In the genomic region with DNA sequence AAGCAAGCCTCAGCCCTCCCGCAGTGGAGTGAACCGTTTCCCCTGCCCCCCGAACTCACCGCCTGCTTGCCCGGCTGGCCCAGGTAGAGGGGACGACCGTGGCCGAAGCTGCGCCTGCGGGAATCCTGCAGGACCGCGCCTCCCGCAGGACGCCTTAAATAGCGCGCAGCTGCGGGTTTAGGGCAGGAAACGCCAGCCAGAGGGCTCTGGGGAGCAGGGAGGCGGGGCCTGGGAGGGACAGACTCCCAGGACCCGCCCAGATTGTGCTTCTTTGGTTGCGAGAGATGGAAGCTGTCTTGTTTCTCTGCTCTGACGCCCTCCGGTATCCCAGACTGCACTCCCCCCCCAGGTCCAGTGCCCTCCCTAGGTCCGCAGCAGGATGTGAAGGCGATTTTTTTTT, we compare ENCODE assay signal across 8 mouse cellular contexts. TPM values are rescaled to one million over a fixed set of nuclear protein-coding genes. Genes with fewer than 3 reads are reported as not detected.
DNase-seq lines count a peak whose midpoint lies in the region; ATAC-seq and TF ChIP-seq lines count a peak whose summit lies in the region.

Gene Gja4 (minus strand): TSS at position 179 of the 400 bp plus-strand sequence.

- H3K36me3 ChIP-seq in heart, embryonic 12.5 days, result no peaks in the 10 kb centered on the region
- H3K36me3 ChIP-seq in kidney, embryonic 15.5 days, result no peaks in the 10 kb centered on the region
- H3K36me3 ChIP-seq in liver, embryonic 12.5 days, result no peaks in the 10 kb centered on the region

- 1% methylated on average over 25 of the region's 25 CpGs for WGBS in heart, embryonic 12.5 days
- WGBS in kidney, embryonic 15.5 days, result under 1% methylated on average over 25 of the region's 25 CpGs
- under 1% methylated on average over 25 of the region's 25 CpGs for WGBS in liver, embryonic 12.5 days (ENCODE audit: insufficient replicate concordance)

- H3K9me3 ChIP-seq in heart, embryonic 12.5 days (replicated peaks), result no peaks in the 10 kb centered on the region
- H3K9me3 ChIP-seq in kidney, embryonic 15.5 days (replicated peaks), result no peaks in the 10 kb centered on the region
- no peaks in the 10 kb centered on the region for H3K9me3 ChIP-seq in liver, embryonic 12.5 days (replicated peaks)

- no peak within 1 kb of the TSS for H3K27ac ChIP-seq in embryonic fibroblast, embryonic 13.5 days (ENCODE audit: insufficient read depth, low read length)
- H3K27ac ChIP-seq in heart, embryonic 12.5 days (ENCODE audit: poor library complexity, severe bottlenecking), result no peak within 1 kb of the TSS
- no peak within 1 kb of the TSS for H3K27ac ChIP-seq in kidney, embryonic 15.5 days
- H3K27ac ChIP-seq in liver, embryonic 12.5 days, result no peak within 1 kb of the TSS

- H3K9ac ChIP-seq in heart, embryonic 12.5 days, result peak within 1 kb of the TSS; percentile 76
- H3K9ac ChIP-seq in kidney, embryonic 15.5 days, result peak within 1 kb of the TSS; percentile 56
- peak within 1 kb of the TSS; percentile 22; the same call in 1 of the 2 replicates for H3K9ac ChIP-seq in liver, embryonic 12.5 days

- H3K4me1 ChIP-seq in embryonic fibroblast, embryonic 13.5 days (ENCODE audit: control insufficient read depth, insufficient read depth, low read length), result no peaks in the 10 kb centered on the region
- H3K4me1 ChIP-seq in heart, embryonic 12.5 days (replicated peaks), result 0 out of 2 replicates have a peak, but pooled peaks cover 8% of the 10 kb centered on the region
- peaks cover 13% of the 10 kb centered on the region; the same call in 1 of the 2 replicates for H3K4me1 ChIP-seq in kidney, embryonic 15.5 days
- peaks cover 8% of the 10 kb centered on the region; the same call in 1 of the 2 replicates for H3K4me1 ChIP-seq in liver, embryonic 12.5 days

- TF ChIP-seq POLR2A in brain, embryonic 14.5 days (IDR thresholded peaks at IDR 0.05; ENCODE audit: borderline replicate concordance, extremely low read depth, insufficient read depth, insufficient read length, poor library complexity, severe bottlenecking), result 0 out of 2 replicates have a peak, but pooled peaks have one; percentile 8
- no peak for TF ChIP-seq POLR2A in embryonic fibroblast, embryonic 13.5 days (IDR thresholded peaks at IDR 0.05; ENCODE audit: low read depth, low read length)

- peak; percentile 39 for ATAC-seq in CD4-positive, CD25-positive, alpha-beta regulatory T cell, adult 4 months
- peak; percentile 77 for ATAC-seq in heart, embryonic 12.5 days (ENCODE audit: insufficient number of reproducible peaks, low FRiP score)
- ATAC-seq in kidney, embryonic 15.5 days (replicated peaks; ENCODE audit: low FRiP score), result peak; percentile 87
- ATAC-seq in liver, embryonic 12.5 days, result peak; percentile 62

- peak; percentile 87 for DNase-seq in brain, embryonic 14.5 days (ENCODE audit: low read depth)
- peak; percentile 67 for DNase-seq in neural tube, embryonic 10.5 days (ENCODE audit: extremely low spot score, low spot score)
- peak; percentile 33 for DNase-seq in telencephalon, adult 2 months (ENCODE audit: low read depth, low spot score)

- H3K4me2 ChIP-seq in heart, embryonic 12.5 days, result peak within 1 kb of the TSS; percentile 84
- H3K4me2 ChIP-seq in kidney, embryonic 15.5 days, result peak within 1 kb of the TSS; percentile 95
- H3K4me2 ChIP-seq in liver, embryonic 12.5 days, result peak within 1 kb of the TSS; percentile 71

- H3K4me3 ChIP-seq in embryonic fibroblast, embryonic 13.5 days (ENCODE audit: insufficient read depth, low read length), result peak within 1 kb of the TSS; percentile 31
- H3K4me3 ChIP-seq in heart, embryonic 12.5 days, result peak within 1 kb of the TSS; percentile 57
- H3K4me3 ChIP-seq in kidney, embryonic 15.5 days (replicated peaks), result peak within 1 kb of the TSS; percentile 56
- H3K4me3 ChIP-seq in liver, embryonic 12.5 days, result peak within 1 kb of the TSS; percentile 46

- peaks cover 43% of the 10 kb centered on the region for H3K27me3 ChIP-seq in heart, embryonic 12.5 days (replicated peaks)
- peaks cover 30% of the 10 kb centered on the region for H3K27me3 ChIP-seq in kidney, embryonic 15.5 days
- H3K27me3 ChIP-seq in liver, embryonic 12.5 days (replicated peaks), result peaks cover 45% of the 10 kb centered on the region

- peak; percentile 24; the same call in 1 of the 2 replicates for TF ChIP-seq CTCF in brain, embryonic 14.5 days (IDR thresholded peaks at IDR 0.05; ENCODE audit: borderline replicate concordance, extremely low read depth, insufficient read depth, insufficient read length)
- no peak for TF ChIP-seq CTCF in embryonic fibroblast, embryonic 13.5 days (IDR thresholded peaks at IDR 0.05; ENCODE audit: borderline replicate concordance, insufficient read depth, low read length)

RNA-seq across cellular contexts. Expression of gene Gja4, which starts in this region (rescaled TPM):
- polyA plus RNA-seq in CD4-positive, CD25-positive, alpha-beta regulatory T cell, adult 4 months (2017; shearing (Covaris generic)), result not detected
- 28.2 and 29.5 TPM in 2 replicates for polyA plus RNA-seq in brain, embryonic 14.5 days (2012; rRNA removed)
- polyA plus RNA-seq in embryonic fibroblast, embryonic 13.5 days (2011; ENCODE audit: insufficient read length, low read depth, missing spikeins), result not detected in 2 replicates
- polyA plus RNA-seq in heart, embryonic 12.5 days (2016; fragmentation: Nextera tagmentation; extraction: Ambion mirVana), result 33.1 and 37.7 TPM in 2 replicates
- polyA plus RNA-seq in kidney, embryonic 15.5 days (2015; fragmentation: Nextera tagmentation; extraction: Ambion mirVana), result 24.9 and 30.5 TPM in 2 replicates
- polyA plus RNA-seq in liver, embryonic 12.5 days (2016; fragmentation: Nextera tagmentation; extraction: Ambion mirVana), result 2.5 and 3.1 TPM in 2 replicates

Comparison
In these comparisons a context has a peak if more than half of its experiments do, and no peak if none do; other contexts are left out.
1. Peak in ATAC-seq in CD4-positive, CD25-positive, alpha-beta regulatory T cell, adult 4 months; RNA of the gene not detected or under 1 TPM.
2. DNase-seq: peak in every context shown above with its lines; median percentile 87 in brain, embryonic 14.5 days; 67 in neural tube, embryonic 10.5 days; 33 in telencephalon, adult 2 months.
3. H3K9ac ChIP-seq: peak in every context shown above with its lines; median percentile 76 in heart, embryonic 12.5 days; 56 in kidney, embryonic 15.5 days; 22 in liver, embryonic 12.5 days.